Mouse (Mus musculus): ENCODE results near the gene Ifi213. TPM values are rescaled to one million over a fixed set of nuclear protein-coding genes. Genes with fewer than 3 reads are reported as not detected.
"Not testable (repeated sequence)": the region's sequence is repeated elsewhere in the genome, so short reads cannot be mapped to it uniquely, and the experiment has no call there.

The Ifi213 gene
- polyA plus RNA-seq (2012; rRNA removed), result 4.1 and 10.0 TPM in 2 replicates

- H3K4me3 ChIP-seq (replicated peaks; ENCODE audit: extremely low read depth, low read depth, low read length), result peak within 1 kb of the TSS; percentile 38
- WGBS, result 23% methylated on average over 3 of the region's 3 CpGs
- not testable (repeated sequence) for DNase-seq; H3K4me1 ChIP-seq (ENCODE audit: control insufficient read depth, insufficient read depth, low read length)
Measured at GRCm38 (mm10) chr1:173598838-173599494, at the start of gene Ifi213. Gene Ifi213 (minus strand): TSS chr1:173599274.

GRCm38 (mm10) chr1:173645393-173645792 is 46.3 kb upstream of the Ifi213 start:
- H3K4me3 ChIP-seq (replicated peaks; ENCODE audit: extremely low read depth, low read depth, low read length), result no peak overlapping the region
- 72% methylated on average over 2 of the region's 2 CpGs for WGBS
- H3K4me1 ChIP-seq (ENCODE audit: control insufficient read depth, insufficient read depth, low read length), result no peaks in the 10 kb centered on the region
- no peak for TF ChIP-seq CTCF (IDR thresholded peaks at IDR 0.05; ENCODE audit: insufficient read depth, low read length)
- DNase-seq, result no peak

GRCm38 (mm10) chr1:173633969-173634645 is 35.0 kb upstream of the Ifi213 start:
- WGBS, result 67% methylated on average over 5 of the region's 5 CpGs
- no peak for DNase-seq
- Histone ChIP-seq H3K4me3 (replicated peaks; ENCODE audit: extremely low read depth, low read depth, low read length) (no peak overlapping the region), H3K4me1 (ENCODE audit: control insufficient read depth, insufficient read depth, low read length) (no peaks in the 10 kb centered on the region)
- TF ChIP-seq POLR2A (IDR thresholded peaks at IDR 0.05; ENCODE audit: borderline replicate concordance, extremely low read depth, low read depth, low read length) (no peak), CTCF (IDR thresholded peaks at IDR 0.05; ENCODE audit: insufficient read depth, low read length) (no peak)

- not testable (repeated sequence) for DNase-seq; H3K4me3 ChIP-seq (replicated peaks; ENCODE audit: extremely low read depth, low read depth, low read length)
- 43% methylated on average over 2 of the region's 2 CpGs for WGBS
Measured at GRCm38 (mm10) chr1:173630622-173631021, 31.5 kb upstream of the Ifi213 start, which contains the start of gene Ifi209. Gene Ifi209 (plus strand): TSS chr1:173630917.

GRCm38 (mm10) chr1:173626686-173627085 is 27.6 kb upstream of the Ifi213 start:
- no peak for DNase-seq
- Histone ChIP-seq H3K4me3 (replicated peaks; ENCODE audit: extremely low read depth, low read depth, low read length) (no peak overlapping the region), H3K4me1 (ENCODE audit: control insufficient read depth, insufficient read depth, low read length) (no peaks in the 10 kb centered on the region)
- TF ChIP-seq POLR2A (IDR thresholded peaks at IDR 0.05; ENCODE audit: borderline replicate concordance, extremely low read depth, low read depth, low read length), result no peak
- no peak for TF ChIP-seq CTCF (IDR thresholded peaks at IDR 0.05; ENCODE audit: insufficient read depth, low read length)
- WGBS, result 48% methylated on average over 2 of the region's 2 CpGs

More at GRCm38 (mm10) chr1:173630622-173631021, 31.5 kb upstream of the Ifi213 start, which contains the start of gene Ifi209:
- not testable (repeated sequence) for H3K4me1 ChIP-seq (ENCODE audit: control insufficient read depth, insufficient read depth, low read length)

- WGBS, result 80% methylated on average over 2 of the region's 2 CpGs
- Histone ChIP-seq H3K4me3 (replicated peaks; ENCODE audit: extremely low read depth, low read depth, low read length) (no peak overlapping the region), H3K4me1 (ENCODE audit: control insufficient read depth, insufficient read depth, low read length) (no peaks in the 10 kb centered on the region)
- no peak for TF ChIP-seq CTCF (IDR thresholded peaks at IDR 0.05; ENCODE audit: insufficient read depth, low read length)
- TF ChIP-seq POLR2A (IDR thresholded peaks at IDR 0.05; ENCODE audit: borderline replicate concordance, extremely low read depth, low read depth, low read length), result no peak
- DNase-seq, result no peak
Measured at GRCm38 (mm10) chr1:173624052-173624451, 25.0 kb upstream of the Ifi213 start.

GRCm38 (mm10) chr1:173622216-173622615 is 23.1 kb upstream of the Ifi213 start:
- DNase-seq; H3K4me1 ChIP-seq (ENCODE audit: control insufficient read depth, insufficient read depth, low read length); H3K4me3 ChIP-seq (replicated peaks; ENCODE audit: extremely low read depth, low read depth, low read length): not testable (repeated sequence)
- WGBS, result 70% methylated on average over 2 of the region's 2 CpGs

- not testable (repeated sequence) for DNase-seq; H3K4me3 ChIP-seq (replicated peaks; ENCODE audit: extremely low read depth, low read depth, low read length)
- WGBS, result 70% methylated on average over 3 of the region's 3 CpGs
Measured at GRCm38 (mm10) chr1:173610291-173610690, 11.2 kb upstream of the Ifi213 start.

GRCm38 (mm10) chr1:173589698-173590097 is 9.4 kb downstream of the Ifi213 start:
- 78% methylated on average over 2 of the region's 2 CpGs for WGBS
- not testable (repeated sequence) for H3K4me1 ChIP-seq (ENCODE audit: control insufficient read depth, insufficient read depth, low read length); DNase-seq; H3K4me3 ChIP-seq (replicated peaks; ENCODE audit: extremely low read depth, low read depth, low read length)

More at GRCm38 (mm10) chr1:173610291-173610690, 11.2 kb upstream of the Ifi213 start:
- not testable (repeated sequence) for H3K4me1 ChIP-seq (ENCODE audit: control insufficient read depth, insufficient read depth, low read length)

- Histone ChIP-seq H3K4me3 (replicated peaks; ENCODE audit: extremely low read depth, low read depth, low read length) (no peak overlapping the region), H3K4me1 (ENCODE audit: control insufficient read depth, insufficient read depth, low read length) (no peaks in the 10 kb centered on the region)
- no peak for TF ChIP-seq POLR2A (IDR thresholded peaks at IDR 0.05; ENCODE audit: borderline replicate concordance, extremely low read depth, low read depth, low read length)
- no peak for TF ChIP-seq CTCF (IDR thresholded peaks at IDR 0.05; ENCODE audit: insufficient read depth, low read length)
- DNase-seq, result no peak
- 93% methylated on average over 26 of the region's 26 CpGs for WGBS
Measured at GRCm38 (mm10) chr1:173579921-173580585, 19.0 kb downstream of the Ifi213 start.

Data from lung, adult 2 months (tissue).